Mouse (Mus musculus) retina, postnatal 1 day (tissue): ENCODE measurements at regions not wholly inside any gene's neighbourhood (a gene's known extent, or its start where the extent isn't known, plus 50 kb on each side); places are given as distances from the start of the nearest gene placed in this dataset.

ENCODE experiments used
- DNase-seq: peaks from one replicate; pipeline ENCODE4 v3.0.0-alpha.2; 2012

DNA sequence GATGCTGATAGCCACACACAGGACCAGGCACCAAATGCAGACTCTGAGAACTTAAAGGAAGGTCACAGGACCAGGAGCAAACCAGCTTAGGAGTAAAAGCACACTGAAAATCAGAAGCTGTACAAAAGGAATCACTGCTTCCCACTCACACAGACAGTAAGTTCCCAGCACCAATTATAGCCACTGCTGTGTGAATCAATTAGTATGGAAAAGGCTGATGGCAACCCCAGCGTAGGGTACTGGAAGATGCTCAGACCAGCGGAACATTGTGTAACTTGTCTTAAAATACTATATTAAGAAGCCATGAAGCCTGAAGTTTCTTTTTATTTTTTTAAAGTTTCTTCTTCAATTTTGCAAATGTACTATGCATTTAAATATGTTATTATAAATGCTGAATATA is 115.8 kb downstream of the Lnpk start:
- no peak for DNase-seq

DNA sequence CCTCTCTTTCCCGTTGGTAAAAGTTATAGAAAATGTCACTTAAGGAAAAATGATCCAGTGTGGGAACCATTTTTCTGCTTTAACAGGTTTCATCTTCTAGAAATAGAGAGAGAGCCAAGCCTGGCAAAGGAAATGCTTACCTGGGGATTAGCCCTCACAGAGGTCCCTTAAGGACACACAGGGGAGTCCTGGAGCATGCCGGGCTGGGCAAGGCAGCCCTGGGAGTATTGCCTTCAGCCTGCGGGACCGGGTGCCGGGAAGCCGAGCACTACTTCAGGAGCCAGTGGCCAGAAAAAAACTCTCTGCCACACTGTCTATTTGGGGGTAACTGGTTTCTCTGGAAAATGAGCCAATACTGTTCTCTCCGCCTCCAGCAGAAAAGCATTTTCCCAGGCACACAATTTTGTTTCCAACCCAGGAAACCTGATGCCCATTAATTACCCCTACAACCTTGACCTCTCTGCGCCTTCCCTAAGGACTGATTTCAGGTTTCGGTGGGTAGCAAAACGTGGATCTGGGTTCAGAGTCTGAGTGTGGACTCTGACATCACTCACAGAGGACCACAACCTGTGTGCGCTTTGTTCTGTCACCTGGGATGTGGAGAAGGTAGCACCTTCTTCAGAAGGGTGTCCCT is 117.9 kb downstream of the Lnpk start:
- no peak for DNase-seq

- DNase-seq = no peak
These were observed 124.8 kb downstream of the Lnpk start for GRCm38 (mm10) chr2:74454431-74454830.

DNA sequence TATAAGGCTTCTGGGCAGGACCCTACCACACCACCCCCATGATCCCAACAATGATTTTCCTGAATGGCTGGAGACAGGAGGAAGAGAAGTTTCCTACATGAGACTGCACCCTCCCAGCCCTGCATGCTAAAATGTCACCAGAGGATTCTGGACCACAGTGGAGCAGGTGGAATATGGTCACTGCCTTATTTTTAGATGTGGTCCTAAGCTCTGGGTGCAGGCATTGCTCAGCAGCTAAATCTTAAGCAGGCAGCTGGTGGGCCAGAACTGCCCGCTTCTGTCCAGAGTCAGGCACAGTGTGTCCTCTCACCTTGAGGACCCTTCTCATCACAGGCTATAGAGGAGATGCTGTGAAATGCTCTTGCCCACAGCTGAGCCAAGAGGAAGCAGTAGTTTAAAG is 126.6 kb downstream of the Lnpk start:
- DNase-seq = no peak

DNA sequence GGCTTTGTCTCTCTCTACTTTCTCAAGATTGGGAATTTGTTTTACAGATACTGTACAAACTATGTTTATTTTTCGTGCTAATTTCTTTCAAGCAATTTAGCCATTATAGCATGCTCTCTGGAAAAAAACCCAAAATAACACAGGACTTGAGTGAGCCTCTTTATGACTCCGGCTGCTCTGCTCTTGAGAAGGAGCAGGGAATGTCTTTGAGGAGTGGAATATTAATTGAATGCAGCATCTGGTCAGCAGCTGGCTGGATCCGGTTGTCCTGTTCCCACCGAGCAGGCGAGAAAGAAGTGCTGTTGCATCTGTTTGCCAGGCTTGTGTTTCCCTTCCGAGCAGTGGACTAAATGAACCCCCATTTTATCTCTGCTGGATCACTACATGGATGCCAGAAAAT is 127.7 kb downstream of the Lnpk start:
- DNase-seq = peak; percentile 38

DNA sequence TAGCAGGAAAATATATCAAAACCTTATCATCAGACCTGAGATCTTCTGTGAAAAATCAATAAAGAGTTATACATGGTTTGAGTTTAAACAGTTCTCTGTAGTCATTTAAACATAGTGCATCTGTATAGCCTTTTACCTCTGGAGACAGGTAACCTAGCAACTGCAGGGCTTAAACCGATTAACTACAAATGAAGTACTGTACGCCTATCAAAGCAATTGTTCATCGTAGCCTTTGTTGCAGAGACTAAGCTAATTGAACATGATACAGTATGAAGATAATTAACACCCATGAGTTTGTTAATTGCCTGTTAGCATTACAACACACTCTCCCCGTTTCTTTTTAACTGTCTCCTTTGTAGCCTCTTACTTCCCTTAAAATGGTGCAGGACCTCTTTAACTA is 128.2 kb downstream of the Lnpk start:
- DNase-seq = peak; percentile 83

- DNase-seq = peak; percentile 62
These were observed 129.0 kb downstream of the Lnpk start for GRCm38 (mm10) chr2:74450064-74450765.

GRCm38 (mm10) chr2:74435184-74435911 is 143.9 kb downstream of the Lnpk start:
- no peak for DNase-seq

GRCm38 (mm10) chr2:74426746-74427145 is 152.5 kb downstream of the Lnpk start:
- DNase-seq = peak; percentile 95

DNA sequence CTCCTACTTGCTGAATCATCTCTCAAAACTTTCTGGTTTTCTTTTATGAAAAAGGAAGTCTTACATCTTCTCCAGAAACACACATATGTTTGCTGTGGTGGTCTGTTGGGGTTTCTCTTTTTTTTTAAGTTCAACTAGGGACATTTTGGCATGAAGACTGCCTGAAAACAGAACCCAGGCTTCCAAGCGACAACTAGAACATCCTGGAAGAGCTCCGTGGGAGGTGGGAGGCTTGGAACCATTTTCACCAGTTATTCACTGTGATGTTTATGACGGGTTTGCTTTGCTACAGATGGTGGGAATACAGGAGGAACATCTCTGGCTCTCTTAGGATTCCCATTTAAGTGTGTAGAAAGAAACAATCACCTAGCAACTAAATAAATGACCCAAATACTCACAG is 154.5 kb downstream of the Lnpk start:
- no peak for DNase-seq

GRCm38 (mm10) chr2:74416097-74416496 is 163.1 kb downstream of the Lnpk start:
- DNase-seq = peak; percentile 64

DNA sequence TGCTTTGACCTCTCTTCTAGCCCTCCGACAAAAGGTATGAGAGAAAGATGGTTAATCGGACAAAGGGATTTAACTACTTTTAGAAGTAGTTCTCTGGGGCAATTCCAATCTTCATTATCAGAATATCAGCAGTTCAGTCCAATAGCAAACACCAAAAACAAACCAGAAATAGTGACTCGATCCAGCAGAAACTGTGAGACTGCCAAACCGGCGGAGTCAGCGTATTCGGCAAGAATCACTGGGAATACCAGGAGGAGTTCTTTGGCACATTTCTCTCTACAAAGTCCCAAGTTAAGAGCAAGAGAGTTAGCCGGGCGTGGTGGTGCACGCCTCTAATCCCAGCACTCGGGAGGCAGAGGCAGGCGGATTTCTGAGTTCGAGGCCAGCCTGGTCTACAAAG is 164.5 kb downstream of the Lnpk start:
- no peak for DNase-seq

GRCm38 (mm10) chr2:74409856-74410404 is 169.3 kb downstream of the Lnpk start:
- DNase-seq = no peak

DNA sequence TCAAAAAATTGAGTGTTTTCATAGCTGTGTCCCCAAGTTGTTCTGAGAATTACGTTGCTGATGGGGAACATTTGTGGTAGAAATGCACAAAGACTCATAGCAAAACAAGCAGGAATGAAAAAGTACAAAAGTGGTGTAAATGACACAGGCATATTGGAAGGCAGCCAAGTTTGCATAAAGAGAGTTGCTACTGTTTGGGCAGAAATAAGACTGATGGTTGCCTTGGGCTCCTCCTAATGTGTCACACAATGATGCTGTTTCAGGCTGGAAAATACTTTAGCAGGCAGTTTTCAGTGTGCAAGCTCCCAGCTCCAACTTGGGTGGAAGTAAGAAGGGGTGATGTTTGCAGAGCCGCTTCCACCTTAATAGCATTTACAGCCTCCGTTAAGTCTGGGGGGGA is 174.7 kb downstream of the Lnpk start:
- DNase-seq = no peak

- no peak for DNase-seq
These were observed 188.2 kb downstream of the Lnpk start for GRCm38 (mm10) chr2:74391064-74391463.

DNA sequence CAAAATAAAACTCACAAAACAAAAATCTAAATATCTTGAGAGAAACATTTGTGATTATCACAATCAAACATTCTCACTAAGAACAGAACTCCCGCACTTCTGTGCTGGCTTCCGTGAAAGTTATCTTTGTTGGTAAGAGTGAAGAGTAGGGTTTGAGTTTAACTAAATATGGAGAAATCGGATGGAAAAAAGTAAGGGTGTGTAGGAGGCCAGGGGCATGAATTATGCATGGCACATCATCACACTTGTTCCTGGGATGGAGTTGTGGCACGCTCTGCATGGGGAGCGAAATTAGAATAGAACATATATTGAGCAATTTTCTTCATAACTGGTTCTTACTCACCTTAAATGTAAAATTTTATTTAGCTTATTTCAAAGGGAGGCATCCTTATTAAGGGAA is 191.2 kb downstream of the Lnpk start:
- no peak for DNase-seq

- DNase-seq = no peak
These were observed 194.3 kb downstream of the Lnpk start for GRCm38 (mm10) chr2:74384918-74385317.

DNA sequence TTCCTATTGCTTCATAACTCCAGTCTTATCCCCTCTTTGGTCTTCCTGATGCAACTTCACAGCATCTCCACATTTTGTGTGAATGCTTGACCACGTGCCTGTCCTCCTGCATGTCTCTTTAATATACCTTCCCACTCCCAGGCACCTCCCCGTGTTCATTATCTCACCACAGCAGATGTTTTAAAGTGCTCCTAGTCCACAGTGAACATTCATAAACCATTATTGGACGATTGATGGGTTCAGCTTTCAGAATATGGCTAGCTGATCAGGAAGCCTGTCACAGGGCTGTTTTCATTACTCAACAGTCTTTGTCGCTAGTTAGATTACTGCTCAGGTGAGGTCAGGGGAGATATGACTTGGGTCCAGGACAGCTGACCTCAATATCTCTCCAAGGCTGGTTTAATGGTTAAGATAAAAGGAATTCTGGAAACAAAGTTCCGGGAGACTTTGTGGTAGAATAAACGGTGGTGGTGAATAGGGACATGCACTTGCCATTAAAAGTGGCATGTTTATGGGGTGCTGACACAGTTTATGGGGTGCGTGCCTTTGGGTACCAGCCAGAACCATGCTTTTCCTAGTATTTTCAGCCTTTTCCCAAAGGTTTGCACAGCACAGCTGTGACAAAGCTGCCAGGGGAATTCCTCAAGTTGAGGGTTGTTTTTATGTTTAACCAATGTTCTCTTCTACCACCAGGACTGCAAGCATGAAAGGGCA is 198.5 kb downstream of the Lnpk start:
- no peak for DNase-seq

GRCm38 (mm10) chr2:74378709-74379108 is 200.5 kb downstream of the Lnpk start:
- no peak for DNase-seq

DNA sequence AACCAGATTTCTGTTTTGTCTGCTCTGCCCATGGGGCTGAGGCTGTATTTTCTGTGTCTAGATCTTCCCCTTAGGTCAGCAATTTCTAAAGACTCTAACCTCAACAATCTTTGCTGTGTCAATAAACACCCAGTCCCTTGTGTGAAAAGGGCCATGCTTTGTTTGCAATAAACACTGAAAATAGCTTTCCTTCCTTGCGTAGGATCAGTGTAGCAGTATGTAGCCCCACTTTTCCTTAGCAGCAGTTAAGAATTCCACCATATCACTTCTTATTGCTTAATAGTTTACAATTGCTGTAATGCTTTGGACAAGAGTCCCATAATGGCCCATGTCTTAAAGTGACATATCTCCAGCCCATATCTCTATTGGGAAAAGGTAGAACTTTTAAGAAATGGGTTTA is 205.3 kb downstream of the Lnpk start:
- DNase-seq = no peak

DNA sequence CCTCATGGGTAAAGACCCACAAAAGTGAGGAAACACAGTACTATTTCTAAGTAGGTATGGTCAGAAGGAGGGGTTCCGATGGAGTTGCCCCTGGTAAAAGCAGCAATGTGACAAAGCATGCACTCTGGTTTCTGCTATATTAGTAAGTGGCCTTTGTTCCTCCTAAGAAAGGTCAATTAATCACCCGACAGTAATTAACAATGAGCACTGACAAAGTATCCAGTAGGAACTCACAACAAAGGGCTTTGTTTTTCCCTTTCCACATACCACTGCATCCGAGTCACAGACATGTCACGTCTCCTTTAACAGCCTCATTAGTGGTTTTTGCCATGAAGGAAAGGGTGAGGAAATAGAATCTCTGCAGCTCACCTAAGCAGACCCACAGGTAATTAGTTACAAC is 206.2 kb downstream of the Lnpk start:
- peak; percentile 79 for DNase-seq

DNA sequence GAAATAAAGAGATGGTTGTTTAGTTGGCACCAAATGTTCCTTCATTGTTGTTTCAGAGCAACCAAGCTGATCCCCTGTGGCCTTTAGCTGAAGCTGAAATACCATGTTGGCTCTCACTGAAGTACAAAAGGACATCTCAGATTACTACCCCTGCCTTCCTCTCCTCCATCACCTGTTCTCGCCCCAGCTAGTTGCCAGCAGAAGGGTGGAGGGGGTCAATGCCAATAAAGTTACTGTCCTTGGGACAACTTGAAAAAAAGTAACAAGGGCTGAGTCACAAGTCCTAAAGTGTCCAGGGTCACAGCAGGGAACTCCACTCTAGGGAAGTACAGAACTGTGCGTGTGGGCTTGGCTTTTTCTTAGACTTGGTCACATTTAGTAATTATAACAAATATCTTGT is 216.0 kb downstream of the Lnpk start:
- no peak for DNase-seq

GRCm38 (mm10) chr2:74354591-74354990 is 224.6 kb downstream of the Lnpk start:
- no peak for DNase-seq
